Mouse (Mus musculus) layer of hippocampus, adult 9-11 months (tissue): ENCODE measurements at regions not wholly inside any gene's neighbourhood (a gene's known extent, or its start where the extent isn't known, plus 50 kb on each side); places are given as distances from the start of the nearest gene placed in this dataset.
A peak's percentile ranks its signal among the peaks of the same experiment; 100 is the strongest.

Source experiments
- DNase-seq: peaks from one replicate; pipeline ENCODE4 v3.0.0; 2022

GRCm38 (mm10) chr1:186223417-186223816, 106.3 kb upstream of the Lyplal1 start:
- DNase-seq, result no peak

GRCm38 (mm10) chr1:186218995-186219394, 101.9 kb upstream of the Lyplal1 start:
- DNase-seq, result no peak

- no peak for DNase-seq
These were observed 100.1 kb upstream of the Lyplal1 start for GRCm38 (mm10) chr1:186217198-186217597.

GRCm38 (mm10) chr1:186204151-186204550, 87.0 kb upstream of the Lyplal1 start:
- peak; percentile 22 for DNase-seq

- DNase-seq, result no peak
These were observed 85.4 kb upstream of the Lyplal1 start for GRCm38 (mm10) chr1:186202536-186202935.

- DNase-seq, result no peak
These were observed 81.3 kb upstream of the Lyplal1 start for GRCm38 (mm10) chr1:186198391-186198790.

GRCm38 (mm10) chr1:186197057-186197456, 79.9 kb upstream of the Lyplal1 start:
- no peak for DNase-seq

- no peak for DNase-seq
These were observed 72.3 kb upstream of the Lyplal1 start for GRCm38 (mm10) chr1:186189390-186189789.

GRCm38 (mm10) chr1:186187372-186187771, 70.3 kb upstream of the Lyplal1 start:
- DNase-seq, result no peak

GRCm38 (mm10) chr1:186183204-186183651, 66.1 kb upstream of the Lyplal1 start:
- no peak for DNase-seq

- DNase-seq, result peak; percentile 37
These were observed 65.5 kb upstream of the Lyplal1 start for GRCm38 (mm10) chr1:186182498-186183203.

GRCm38 (mm10) chr1:186177019-186177418, 59.9 kb upstream of the Lyplal1 start:
- no peak for DNase-seq

GRCm38 (mm10) chr1:186173472-186174014, 56.4 kb upstream of the Lyplal1 start:
- DNase-seq, result no peak

- peak; percentile 29 for DNase-seq
These were observed 54.6 kb upstream of the Lyplal1 start for GRCm38 (mm10) chr1:186171691-186172090.
